Mouse (Mus musculus): ENCODE data around the gene Ccr10.
A peak's percentile ranks its signal among the peaks of the same experiment; 100 is the strongest.
"Not testable (repeated sequence)": the region's sequence is repeated elsewhere in the genome, so short reads cannot be mapped to it uniquely, and the experiment has no call there.

Ccr10 gene

DNA sequence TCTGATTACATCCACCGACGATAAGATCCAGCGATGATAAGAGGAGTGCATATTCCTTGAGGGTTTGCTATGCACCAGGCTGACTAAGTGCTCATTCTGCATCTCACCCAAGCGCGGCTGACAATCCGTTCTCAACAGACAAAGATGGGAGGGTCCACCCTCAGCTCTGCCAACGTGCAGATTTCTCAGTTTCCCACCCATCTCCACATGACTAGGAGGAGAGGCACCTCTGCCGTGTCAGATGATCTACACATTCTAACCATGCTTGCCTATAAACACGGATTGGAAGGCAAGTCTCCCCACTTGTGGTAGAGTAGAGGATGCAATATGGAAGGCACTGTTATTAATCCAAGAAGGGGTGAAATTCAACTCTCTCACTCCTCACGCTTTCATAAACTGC, 26.5 kb downstream of the Ccr10 start:
- no peak for DNase-seq

GRCm38 (mm10) chr11:101146377-101146776, 28.9 kb downstream of the Ccr10 start:
- DNase-seq: peak; percentile 54

DNA sequence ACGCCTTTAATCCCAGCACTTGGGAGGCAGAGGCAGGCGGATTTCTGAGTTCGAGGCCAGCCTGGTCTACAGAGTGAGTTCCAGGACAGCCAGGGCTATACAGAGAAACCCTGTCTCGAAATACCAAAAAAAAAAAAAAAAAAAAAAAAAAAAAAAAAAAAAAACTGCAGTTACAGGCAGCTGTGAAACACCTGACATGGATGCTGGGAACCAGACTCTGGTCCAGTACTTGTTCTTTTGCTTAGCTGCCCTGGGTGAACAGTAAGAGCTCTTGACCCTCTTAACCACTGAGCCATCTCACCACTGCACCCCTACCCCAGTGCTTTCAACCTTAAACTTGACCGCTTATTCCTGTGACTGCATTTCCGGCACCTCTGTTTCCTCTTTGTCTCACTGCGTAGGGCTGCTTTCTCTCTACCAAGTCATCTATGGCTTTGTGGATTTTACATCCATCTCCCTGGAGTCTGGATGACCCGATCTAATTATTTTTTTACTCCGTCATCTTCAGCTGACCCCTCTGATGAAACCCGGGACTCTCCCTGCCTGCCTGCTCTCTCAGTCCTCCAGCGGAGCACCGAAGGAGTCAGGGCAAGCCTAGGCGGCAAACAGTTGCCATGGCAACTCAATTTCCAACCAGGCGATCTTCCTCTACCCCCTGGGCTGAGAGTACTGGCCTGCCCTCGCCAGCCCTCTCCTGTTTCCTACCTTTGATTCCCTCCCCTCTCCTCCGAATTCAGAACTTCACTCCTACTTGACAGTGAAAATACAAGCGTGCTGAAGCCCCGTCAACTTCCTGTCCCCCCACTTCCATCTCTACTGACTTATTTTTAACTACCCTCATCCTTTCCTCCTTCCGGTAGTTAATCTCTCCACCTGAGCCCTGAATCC, 31.7 kb downstream of the Ccr10 start:
- peak; percentile 66 for DNase-seq

GRCm38 (mm10) chr11:101142215-101142967, 32.9 kb downstream of the Ccr10 start:
- no peak for DNase-seq

DNA sequence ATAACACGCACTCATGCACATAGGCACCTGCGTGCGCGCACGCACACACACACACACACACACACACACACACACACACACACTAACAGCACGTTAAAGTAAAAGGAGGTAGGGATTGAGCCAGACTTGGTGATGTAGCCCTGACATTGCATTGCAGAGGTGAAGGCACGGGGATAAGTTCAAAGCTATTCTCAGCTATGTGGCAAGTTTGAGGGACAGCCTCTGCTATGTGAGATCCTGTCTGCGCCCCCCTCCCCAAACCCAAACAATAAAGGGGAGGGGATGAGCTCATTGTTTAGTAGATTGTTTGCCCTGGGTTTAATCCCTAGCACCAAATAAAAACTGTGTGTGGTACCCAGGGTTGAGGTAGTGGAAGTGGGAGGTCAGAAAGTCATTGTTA, 34.2 kb downstream of the Ccr10 start:
- no peak for DNase-seq

GRCm38 (mm10) chr11:101140164-101140819, 35.0 kb downstream of the Ccr10 start:
- DNase-seq: no peak

- DNase-seq: no peak
Measured at GRCm38 (mm10) chr11:101138536-101139181, 36.6 kb downstream of the Ccr10 start.

DNA sequence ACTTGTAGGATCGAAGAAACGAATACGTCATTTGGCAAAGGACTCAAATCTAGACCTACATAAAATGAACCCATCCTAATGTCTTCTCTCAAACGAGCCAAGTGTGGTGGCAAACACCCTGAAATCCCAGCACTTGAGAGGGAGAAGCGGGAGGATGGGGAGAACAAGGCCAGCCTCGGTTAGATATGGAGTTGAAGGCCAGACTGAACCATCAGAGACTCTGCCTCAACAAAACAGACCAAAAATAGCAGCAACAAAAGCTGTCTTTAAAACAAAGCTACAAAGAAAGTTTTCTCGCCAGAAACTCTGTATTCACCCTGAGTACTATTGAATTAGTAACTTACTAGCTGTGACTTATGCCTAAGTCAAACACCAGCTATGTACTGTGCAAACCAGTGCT, 38.2 kb downstream of the Ccr10 start:
- DNase-seq: no peak

DNA sequence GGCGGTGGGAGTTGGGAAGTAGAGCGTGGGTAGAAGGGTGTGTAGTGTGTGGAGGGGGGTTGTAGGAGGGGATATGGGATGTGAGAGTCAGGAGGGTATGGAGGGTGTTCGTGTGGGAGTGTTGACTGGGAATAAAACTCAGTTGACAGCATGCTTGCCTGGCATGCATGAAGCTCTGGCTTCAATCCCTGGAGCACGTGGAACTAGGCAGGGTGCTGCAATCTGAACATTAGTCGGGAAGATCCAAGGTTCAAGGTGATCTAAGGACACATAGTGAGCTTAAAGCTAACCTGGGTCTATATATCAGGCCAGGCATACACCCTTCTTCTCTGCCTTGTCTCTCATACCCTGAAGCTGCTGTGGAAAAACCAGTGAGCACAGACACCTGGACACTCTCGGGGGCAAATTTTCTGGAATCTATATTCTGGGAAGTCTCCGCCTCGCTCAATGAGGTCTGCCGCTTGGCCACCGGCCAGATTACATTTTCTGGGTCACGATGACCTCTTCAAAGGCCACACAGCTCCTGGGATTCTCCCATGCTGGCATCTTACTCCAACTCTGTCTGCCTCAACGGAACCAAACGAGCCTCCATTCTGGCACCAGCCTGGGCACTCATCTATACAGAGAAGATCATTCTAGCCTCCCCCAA, 40.9 kb downstream of the Ccr10 start:
- no peak for DNase-seq

DNA sequence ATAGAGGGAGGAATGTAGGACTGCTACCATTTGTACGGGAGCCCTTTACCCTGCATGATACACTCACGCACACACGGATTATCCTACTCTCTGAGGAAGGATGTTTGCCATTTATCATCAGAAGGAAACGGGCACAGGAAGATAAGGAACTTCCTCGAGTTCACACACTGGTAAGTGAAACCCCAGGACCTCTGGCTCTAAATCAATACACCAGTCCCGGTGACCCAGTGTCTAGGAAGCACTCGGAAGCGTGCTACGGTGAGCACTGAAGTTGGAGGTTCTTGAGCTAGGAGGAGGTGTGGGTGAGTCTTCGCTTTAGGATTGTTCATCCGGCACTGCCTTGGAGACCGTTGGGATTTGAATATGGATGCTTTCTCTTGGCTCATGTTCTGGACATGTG, 42.2 kb downstream of the Ccr10 start:
- DNase-seq: no peak

DNA sequence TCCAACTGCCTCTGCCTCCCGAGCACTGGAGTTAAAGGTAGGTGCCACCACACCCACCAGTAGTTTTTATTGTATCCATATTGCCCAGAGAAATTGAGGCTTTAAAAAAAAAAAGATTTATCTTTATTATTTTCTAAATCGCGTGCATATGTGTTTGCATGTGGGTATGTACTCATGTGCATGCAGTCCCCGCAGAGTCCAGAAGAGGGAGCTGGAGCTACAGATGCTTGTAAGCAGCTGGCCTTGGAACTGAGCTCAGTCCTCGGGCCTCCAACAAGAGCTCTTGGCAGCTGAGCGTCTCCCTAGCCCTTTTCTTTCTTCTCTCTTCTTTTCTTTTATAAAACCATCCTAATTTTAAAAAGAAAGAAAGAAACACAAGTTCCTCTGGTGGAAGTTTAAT, 43.5 kb downstream of the Ccr10 start:
- DNase-seq: peak; percentile 61

GRCm38 (mm10) chr11:101131187-101131586, 44.1 kb downstream of the Ccr10 start:
- DNase-seq: no peak

- no peak for DNase-seq
Measured at GRCm38 (mm10) chr11:101130056-101130756, 45.0 kb downstream of the Ccr10 start.

DNA sequence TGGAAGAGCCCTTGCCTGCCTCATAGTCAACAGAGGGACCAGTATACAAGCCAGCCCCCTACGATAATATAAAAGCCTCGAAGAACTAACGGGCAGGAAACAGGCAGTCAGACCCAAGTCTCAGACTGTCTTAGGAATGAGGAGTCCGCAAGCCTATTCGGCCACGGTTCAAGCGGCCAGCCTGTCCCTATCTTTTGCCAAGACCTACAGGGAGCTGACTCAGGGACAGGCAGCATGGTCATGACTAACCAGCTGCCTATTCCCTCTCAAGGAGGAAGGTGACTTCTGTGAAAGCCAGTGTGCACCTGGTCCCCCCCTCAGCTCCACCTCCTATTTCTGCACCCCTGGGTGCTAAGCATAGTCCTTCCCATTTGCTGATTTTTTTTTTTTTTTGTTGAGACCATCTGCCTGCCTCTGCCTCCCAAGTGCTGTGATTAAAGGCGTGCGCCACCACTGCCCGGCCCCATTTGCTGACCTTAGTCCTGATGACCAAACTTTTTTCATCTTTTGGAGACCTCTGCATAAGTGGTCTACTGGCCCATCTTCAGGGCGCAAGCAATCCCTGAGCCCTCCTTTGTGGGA, 46.2 kb downstream of the Ccr10 start:
- no peak for DNase-seq

DNA sequence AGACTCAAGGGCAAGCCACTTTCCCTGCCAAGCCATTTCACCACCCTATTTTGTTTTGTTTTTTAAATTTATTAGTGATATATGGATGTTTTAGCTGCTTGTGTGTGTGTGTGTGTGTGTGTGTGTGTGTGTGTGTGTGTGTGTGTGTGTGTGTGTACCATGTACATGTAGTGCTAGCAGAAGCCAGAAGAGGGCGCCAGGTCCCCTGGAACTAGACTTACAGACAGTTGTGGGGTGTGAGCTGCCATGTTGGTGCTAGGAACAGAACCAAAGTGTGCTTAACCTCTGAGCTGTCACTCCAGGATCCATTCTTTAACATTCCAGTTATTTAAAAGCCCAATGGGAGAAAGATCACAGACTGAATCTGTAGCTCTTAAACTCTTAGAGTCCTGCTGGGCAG, 48.2 kb downstream of the Ccr10 start:
- peak; percentile 54 for DNase-seq

DNA sequence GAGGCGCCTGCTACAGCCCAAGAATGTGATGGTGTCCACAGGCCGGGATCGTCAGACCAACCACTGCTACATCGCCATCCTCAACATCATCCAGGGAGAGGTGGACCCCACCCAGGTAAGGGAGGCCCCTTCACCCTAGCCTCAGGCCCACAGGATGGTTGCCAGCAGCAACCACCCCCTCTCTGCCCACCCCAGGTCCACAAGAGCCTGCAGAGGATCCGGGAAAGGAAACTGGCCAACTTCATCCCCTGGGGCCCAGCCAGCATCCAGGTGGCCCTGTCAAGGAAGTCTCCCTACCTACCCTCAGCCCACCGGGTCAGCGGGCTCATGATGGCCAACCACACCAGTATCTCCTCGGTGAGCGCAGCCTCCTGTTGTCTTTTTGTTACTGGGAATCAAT, 50.2 kb downstream of the Ccr10 start:
- not testable (repeated sequence) for DNase-seq

DNA sequence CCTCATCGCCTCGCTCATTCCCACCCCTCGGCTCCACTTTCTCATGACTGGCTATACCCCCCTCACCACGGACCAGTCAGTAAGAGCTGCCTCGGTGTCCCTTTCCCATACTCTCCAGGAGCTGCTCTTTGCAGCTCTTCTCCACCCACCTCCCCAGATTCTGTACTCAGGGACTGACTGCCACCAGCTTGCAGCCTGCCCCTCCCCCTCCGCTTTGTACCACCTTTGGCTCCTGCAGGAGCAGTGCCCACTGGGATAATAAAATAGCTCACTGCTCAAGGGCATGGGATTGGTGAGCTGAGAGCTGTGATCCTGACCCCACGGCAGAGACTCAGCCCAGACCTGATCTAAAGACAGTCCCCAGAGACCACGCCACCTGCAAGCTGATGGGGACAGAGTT, 50.7 kb downstream of the Ccr10 start:
- not testable (repeated sequence) for DNase-seq
